Mouse (Mus musculus): Measurements from ENCODE around the gene Ybx3. TPM values are rescaled to one million over a fixed set of nuclear protein-coding genes. Genes with fewer than 3 reads are reported as not detected.
A peak's percentile ranks its signal among the peaks of the same experiment; 100 is the strongest.

Ybx3 gene
- polyA plus RNA-seq, 1 experiment from 2014 or later = 42.5 TPM

GRCm38 (mm10) chr6:131359543-131359942 is 28.7 kb downstream of the Ybx3 start:
- Histone ChIP-seq H3K4me3 (ENCODE audit: low read depth, low read length) (no peak overlapping the region), H3K27ac (ENCODE audit: low read depth, low read length) (no peak overlapping the region), H3K9me3 (ENCODE audit: control insufficient read depth, low read length) (no peaks in the 10 kb centered on the region), H3K4me1 (replicated peaks; ENCODE audit: control insufficient read depth, insufficient read depth, low read length) (no peaks in the 10 kb centered on the region), H3K27me3 (ENCODE audit: control insufficient read depth, insufficient read depth, low read length) (no peaks in the 10 kb centered on the region), H3K9ac (ENCODE audit: low read length) (no peak overlapping the region), H3K4me2 (ENCODE audit: low read depth, low read length, severe bottlenecking) (no peak overlapping the region), H3K36me3 (ENCODE audit: control insufficient read depth, insufficient read depth, low read length) (no peaks in the 10 kb centered on the region)
- ATAC-seq (replicated peaks; ENCODE audit: low FRiP score) (no peak), DNase-seq (ENCODE audit: low spot score) (no peak)
- WGBS = 87% methylated on average over 2 of the region's 2 CpGs

GRCm38 (mm10) chr6:131354913-131355312 is 33.4 kb downstream of the Ybx3 start:
- DNase-seq (ENCODE audit: low spot score) (no peak), ATAC-seq (replicated peaks; ENCODE audit: low FRiP score) (no peak)
- Histone ChIP-seq H3K36me3 (ENCODE audit: control insufficient read depth, insufficient read depth, low read length) (no peaks in the 10 kb centered on the region), H3K4me2 (ENCODE audit: low read depth, low read length, severe bottlenecking) (no peak overlapping the region), H3K9ac (ENCODE audit: low read length) (no peak overlapping the region), H3K27me3 (ENCODE audit: control insufficient read depth, insufficient read depth, low read length) (no peaks in the 10 kb centered on the region), H3K27ac (ENCODE audit: low read depth, low read length) (no peak overlapping the region), H3K4me1 (replicated peaks; ENCODE audit: control insufficient read depth, insufficient read depth, low read length) (no peaks in the 10 kb centered on the region), H3K9me3 (ENCODE audit: control insufficient read depth, low read length) (no peaks in the 10 kb centered on the region), H3K4me3 (ENCODE audit: low read depth, low read length) (no peak overlapping the region)
- WGBS = 70% methylated on average over 4 of the region's 4 CpGs

GRCm38 (mm10) chr6:131353352-131353919 is 34.8 kb downstream of the Ybx3 start, which contains the start of gene Styk1:
Gene Styk1, minus strand, starts transcription at chr6:131353597.
- peak; percentile 82 for ATAC-seq (replicated peaks; ENCODE audit: low FRiP score)
- Histone ChIP-seq H3K27me3 (ENCODE audit: control insufficient read depth, insufficient read depth, low read length) (no peaks in the 10 kb centered on the region), H3K9ac (ENCODE audit: low read length) (peak within 1 kb of the TSS; percentile 48), H3K4me2 (ENCODE audit: low read depth, low read length, severe bottlenecking) (peak within 1 kb of the TSS; percentile 54), H3K36me3 (ENCODE audit: control insufficient read depth, insufficient read depth, low read length) (no peaks in the 10 kb centered on the region), H3K4me3 (ENCODE audit: low read depth, low read length) (peak within 1 kb of the TSS; percentile 24), H3K9me3 (ENCODE audit: control insufficient read depth, low read length) (no peaks in the 10 kb centered on the region), H3K4me1 (replicated peaks; ENCODE audit: control insufficient read depth, insufficient read depth, low read length) (no peaks in the 10 kb centered on the region), H3K27ac (ENCODE audit: low read depth, low read length) (no peak within 1 kb of the TSS)
- peak; percentile 87 for DNase-seq (ENCODE audit: low spot score)
- WGBS = 3% methylated on average over 16 of the region's 16 CpGs

- no peak overlapping the region for H3K4me3 ChIP-seq (ENCODE audit: low read depth, low read length)
- H3K4me1 ChIP-seq (replicated peaks; ENCODE audit: control insufficient read depth, insufficient read depth, low read length) = no peaks in the 10 kb centered on the region
- H3K27me3 ChIP-seq (ENCODE audit: control insufficient read depth, insufficient read depth, low read length) = no peaks in the 10 kb centered on the region
- ATAC-seq (replicated peaks; ENCODE audit: low FRiP score) (no peak), DNase-seq (ENCODE audit: low spot score) (no peak)
- no peaks in the 10 kb centered on the region for H3K9me3 ChIP-seq (ENCODE audit: control insufficient read depth, low read length)
- H3K4me2 ChIP-seq (ENCODE audit: low read depth, low read length, severe bottlenecking) = no peak overlapping the region
- 83% methylated on average over 2 of the region's 2 CpGs for WGBS
- H3K27ac ChIP-seq (ENCODE audit: low read depth, low read length) = no peak overlapping the region
- no peak overlapping the region for H3K9ac ChIP-seq (ENCODE audit: low read length)
- no peaks in the 10 kb centered on the region for H3K36me3 ChIP-seq (ENCODE audit: control insufficient read depth, insufficient read depth, low read length)
Observed at GRCm38 (mm10) chr6:131347026-131347425, 41.2 kb downstream of the Ybx3 start.

GRCm38 (mm10) chr6:131344346-131344745 is 43.9 kb downstream of the Ybx3 start:
- H3K27ac ChIP-seq (ENCODE audit: low read depth, low read length) = no peak overlapping the region
- H3K4me2 ChIP-seq (ENCODE audit: low read depth, low read length, severe bottlenecking) = no peak overlapping the region
- no peak overlapping the region for H3K4me3 ChIP-seq (ENCODE audit: low read depth, low read length)
- no peaks in the 10 kb centered on the region for H3K36me3 ChIP-seq (ENCODE audit: control insufficient read depth, insufficient read depth, low read length)
- no peak overlapping the region for H3K9ac ChIP-seq (ENCODE audit: low read length)
- DNase-seq (ENCODE audit: low spot score) = no peak
- ATAC-seq (replicated peaks; ENCODE audit: low FRiP score) = no peak
- H3K27me3 ChIP-seq (ENCODE audit: control insufficient read depth, insufficient read depth, low read length) = no peaks in the 10 kb centered on the region
- no peaks in the 10 kb centered on the region for H3K9me3 ChIP-seq (ENCODE audit: control insufficient read depth, low read length)
- H3K4me1 ChIP-seq (replicated peaks; ENCODE audit: control insufficient read depth, insufficient read depth, low read length) = no peaks in the 10 kb centered on the region
- 82% methylated on average over 7 of the region's 7 CpGs for WGBS

- 78% methylated on average over 3 of the region's 3 CpGs for WGBS
- Histone ChIP-seq H3K36me3 (ENCODE audit: control insufficient read depth, insufficient read depth, low read length) (no peaks in the 10 kb centered on the region), H3K27me3 (ENCODE audit: control insufficient read depth, insufficient read depth, low read length) (no peaks in the 10 kb centered on the region), H3K4me2 (ENCODE audit: low read depth, low read length, severe bottlenecking) (no peak overlapping the region), H3K4me1 (replicated peaks; ENCODE audit: control insufficient read depth, insufficient read depth, low read length) (no peaks in the 10 kb centered on the region), H3K4me3 (ENCODE audit: low read depth, low read length) (no peak overlapping the region), H3K27ac (ENCODE audit: low read depth, low read length) (no peak overlapping the region), H3K9me3 (ENCODE audit: control insufficient read depth, low read length) (no peaks in the 10 kb centered on the region), H3K9ac (ENCODE audit: low read length) (no peak overlapping the region)
- no peak for ATAC-seq (replicated peaks; ENCODE audit: low FRiP score)
- DNase-seq (ENCODE audit: low spot score) = no peak
Observed at GRCm38 (mm10) chr6:131340082-131340481, 48.2 kb downstream of the Ybx3 start.

- Histone ChIP-seq H3K4me3 (ENCODE audit: low read depth, low read length) (no peak overlapping the region), H3K9me3 (ENCODE audit: control insufficient read depth, low read length) (no peaks in the 10 kb centered on the region), H3K9ac (ENCODE audit: low read length) (no peak overlapping the region), H3K27ac (ENCODE audit: low read depth, low read length) (no peak overlapping the region), H3K4me2 (ENCODE audit: low read depth, low read length, severe bottlenecking) (no peak overlapping the region), H3K36me3 (ENCODE audit: control insufficient read depth, insufficient read depth, low read length) (no peaks in the 10 kb centered on the region), H3K4me1 (replicated peaks; ENCODE audit: control insufficient read depth, insufficient read depth, low read length) (no peaks in the 10 kb centered on the region), H3K27me3 (ENCODE audit: control insufficient read depth, insufficient read depth, low read length) (no peaks in the 10 kb centered on the region)
- DNase-seq (ENCODE audit: low spot score) (no peak), ATAC-seq (replicated peaks; ENCODE audit: low FRiP score) (no peak)
- WGBS = 84% methylated on average over 3 of the region's 3 CpGs
Observed at GRCm38 (mm10) chr6:131339309-131339708, 49.0 kb downstream of the Ybx3 start.

- Histone ChIP-seq H3K9ac (ENCODE audit: low read length) (no peak overlapping the region), H3K4me1 (replicated peaks; ENCODE audit: control insufficient read depth, insufficient read depth, low read length) (no peaks in the 10 kb centered on the region), H3K9me3 (ENCODE audit: control insufficient read depth, low read length) (no peaks in the 10 kb centered on the region), H3K36me3 (ENCODE audit: control insufficient read depth, insufficient read depth, low read length) (no peaks in the 10 kb centered on the region), H3K4me2 (ENCODE audit: low read depth, low read length, severe bottlenecking) (no peak overlapping the region), H3K4me3 (ENCODE audit: low read depth, low read length) (no peak overlapping the region), H3K27ac (ENCODE audit: low read depth, low read length) (no peak overlapping the region), H3K27me3 (ENCODE audit: control insufficient read depth, insufficient read depth, low read length) (no peaks in the 10 kb centered on the region)
- 86% methylated on average over 1 of the region's 1 CpGs for WGBS
- ATAC-seq (replicated peaks; ENCODE audit: low FRiP score) (no peak), DNase-seq (ENCODE audit: low spot score) (no peak)
Observed at GRCm38 (mm10) chr6:131338787-131339186, 49.5 kb downstream of the Ybx3 start.

- no peak overlapping the region for H3K4me3 ChIP-seq (ENCODE audit: low read depth, low read length)
- H3K4me1 ChIP-seq (replicated peaks; ENCODE audit: control insufficient read depth, insufficient read depth, low read length) = no peaks in the 10 kb centered on the region
- H3K9me3 ChIP-seq (ENCODE audit: control insufficient read depth, low read length) = no peaks in the 10 kb centered on the region
- H3K27ac ChIP-seq (ENCODE audit: low read depth, low read length) = no peak overlapping the region
- 88% methylated on average over 2 of the region's 2 CpGs for WGBS
- no peak overlapping the region for H3K9ac ChIP-seq (ENCODE audit: low read length)
- ATAC-seq (replicated peaks; ENCODE audit: low FRiP score) (no peak), DNase-seq (ENCODE audit: low spot score) (no peak)
- H3K27me3 ChIP-seq (ENCODE audit: control insufficient read depth, insufficient read depth, low read length) = no peaks in the 10 kb centered on the region
- H3K4me2 ChIP-seq (ENCODE audit: low read depth, low read length, severe bottlenecking) = no peak overlapping the region
- no peaks in the 10 kb centered on the region for H3K36me3 ChIP-seq (ENCODE audit: control insufficient read depth, insufficient read depth, low read length)
Observed at GRCm38 (mm10) chr6:131327076-131327475, 61.2 kb downstream of the Ybx3 start.

Measured in forebrain, embryonic 11.5 days (tissue).